Mouse (Mus musculus): ENCODE measurements at regions not wholly inside any gene's neighbourhood (a gene's known extent, or its start where the extent isn't known, plus 50 kb on each side); places are given as distances from the start of the nearest gene placed in this dataset.

DNA sequence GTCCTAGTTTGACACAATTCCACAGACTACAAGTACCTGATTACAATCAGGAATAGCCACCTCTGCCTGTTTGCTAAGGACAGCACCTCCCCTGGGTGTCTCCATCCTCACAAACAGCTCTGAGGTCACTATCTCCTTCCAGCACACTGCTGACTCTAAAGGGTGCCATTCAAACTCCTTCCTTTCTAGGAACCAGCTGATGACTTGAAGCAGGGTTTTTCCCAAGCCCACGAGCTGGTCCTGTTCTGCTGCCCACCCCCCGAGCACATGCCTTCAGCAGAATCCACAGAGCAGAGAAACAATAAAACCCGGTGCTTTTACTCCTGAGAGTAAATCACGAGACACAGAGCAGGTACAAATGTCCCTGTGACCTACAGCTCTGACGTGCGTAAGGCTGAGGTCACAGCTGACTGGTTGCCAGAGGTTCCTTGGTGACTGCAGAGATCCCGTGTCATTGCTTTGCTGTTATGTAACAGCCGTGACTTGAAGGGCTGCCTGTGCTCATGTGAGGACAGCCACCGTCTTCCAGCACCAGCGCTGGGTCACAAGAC lies 90.0 kb upstream of the Irs2 start:
- ATAC-seq (replicated peaks; ENCODE audit: insufficient number of reproducible peaks, low FRiP score, low TSS enrichment, poor library complexity, severe bottlenecking): peak; percentile 71

DNA sequence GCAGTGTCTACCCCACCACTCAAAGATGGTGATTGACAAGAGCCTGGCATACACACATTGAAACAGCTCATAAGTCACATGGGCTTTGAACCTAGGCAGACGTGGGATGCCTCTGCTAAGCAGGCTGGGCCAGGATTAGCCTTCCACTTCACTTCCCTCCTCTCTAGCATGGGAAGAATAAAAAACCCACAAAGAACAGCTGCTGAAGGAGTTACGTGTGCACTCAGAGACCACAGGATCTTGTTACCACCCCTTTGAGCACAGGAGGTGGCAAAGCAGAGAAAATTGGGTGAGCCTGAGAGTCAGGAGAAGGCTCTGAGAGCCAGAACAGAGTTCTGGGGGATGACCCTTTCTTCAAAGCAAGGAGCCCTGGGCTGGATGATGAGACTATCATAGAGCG lies 89.6 kb upstream of the Irs2 start:
- no peak for ATAC-seq (replicated peaks; ENCODE audit: insufficient number of reproducible peaks, low FRiP score, low TSS enrichment, poor library complexity, severe bottlenecking)

DNA sequence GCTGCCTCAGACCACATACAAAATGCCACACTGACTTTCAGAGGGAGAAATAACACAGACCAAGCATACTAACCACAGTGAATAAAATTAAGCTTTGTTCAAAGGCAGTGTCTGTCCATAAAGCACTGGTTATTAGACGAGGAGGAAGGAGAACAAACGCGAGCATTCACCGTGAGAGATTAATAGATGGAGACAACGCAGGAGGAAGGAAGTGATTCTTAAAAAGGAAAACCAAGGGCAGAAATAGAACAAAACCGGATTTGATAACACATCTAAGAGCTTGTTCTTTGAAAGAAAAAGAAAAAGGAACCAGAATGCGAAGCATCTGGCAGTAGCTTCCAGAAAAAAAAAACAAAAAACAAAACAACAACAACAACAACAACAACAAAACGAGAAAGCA lies 86.3 kb upstream of the Irs2 start:
- ATAC-seq (replicated peaks; ENCODE audit: insufficient number of reproducible peaks, low FRiP score, low TSS enrichment, poor library complexity, severe bottlenecking): no peak

DNA sequence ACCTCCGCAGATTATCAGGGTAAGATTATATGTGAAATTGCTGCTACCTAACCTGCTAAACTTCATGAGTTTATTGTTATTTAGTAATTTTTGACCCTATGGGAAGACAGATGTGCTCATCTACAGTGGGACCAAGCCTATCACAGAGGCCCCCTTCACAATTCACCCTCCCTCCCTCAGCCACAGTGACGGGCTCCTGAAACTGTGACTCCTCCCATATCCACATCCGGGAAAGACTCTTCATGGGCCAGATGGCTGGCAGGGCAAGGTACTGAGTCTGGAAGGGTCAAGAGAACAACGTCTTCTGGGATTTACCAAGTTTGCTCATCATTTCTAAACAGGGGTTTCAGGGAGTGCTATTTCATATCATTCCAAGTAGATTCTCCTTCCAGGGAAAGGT lies 84.1 kb upstream of the Irs2 start:
- ATAC-seq (replicated peaks; ENCODE audit: insufficient number of reproducible peaks, low FRiP score, low TSS enrichment, poor library complexity, severe bottlenecking): no peak

DNA sequence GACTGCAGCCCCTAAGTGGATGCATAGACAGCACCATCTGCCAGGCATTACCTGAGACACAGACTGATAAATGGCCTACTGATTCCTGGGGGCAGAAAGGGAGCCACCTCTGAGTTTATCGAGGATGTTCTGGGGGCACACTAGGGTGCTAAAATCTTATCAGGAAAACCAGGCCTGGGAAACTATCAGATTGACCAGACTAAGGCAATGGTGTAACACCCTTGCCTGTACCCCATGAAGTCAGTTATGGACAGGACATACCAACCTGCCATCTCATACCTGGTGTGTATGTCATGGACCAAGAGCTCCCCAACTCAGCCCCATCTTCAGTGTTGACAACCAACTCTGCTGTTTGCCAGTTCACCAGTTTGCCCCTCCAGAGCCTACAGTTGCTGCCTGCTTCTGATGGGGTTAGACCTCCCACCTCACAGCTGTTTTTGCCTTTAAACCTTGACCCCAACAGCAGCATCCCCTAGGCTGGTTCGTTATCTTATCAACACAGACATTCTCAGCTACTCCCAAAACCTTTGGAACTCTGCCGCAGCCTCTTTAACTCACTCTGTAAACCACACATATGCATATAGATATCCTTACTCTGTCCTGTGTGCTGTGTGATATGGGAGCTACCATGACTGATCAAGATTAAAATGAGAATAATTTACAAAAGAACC lies 83.6 kb upstream of the Irs2 start:
- no peak for ATAC-seq (replicated peaks; ENCODE audit: insufficient number of reproducible peaks, low FRiP score, low TSS enrichment, poor library complexity, severe bottlenecking)

DNA sequence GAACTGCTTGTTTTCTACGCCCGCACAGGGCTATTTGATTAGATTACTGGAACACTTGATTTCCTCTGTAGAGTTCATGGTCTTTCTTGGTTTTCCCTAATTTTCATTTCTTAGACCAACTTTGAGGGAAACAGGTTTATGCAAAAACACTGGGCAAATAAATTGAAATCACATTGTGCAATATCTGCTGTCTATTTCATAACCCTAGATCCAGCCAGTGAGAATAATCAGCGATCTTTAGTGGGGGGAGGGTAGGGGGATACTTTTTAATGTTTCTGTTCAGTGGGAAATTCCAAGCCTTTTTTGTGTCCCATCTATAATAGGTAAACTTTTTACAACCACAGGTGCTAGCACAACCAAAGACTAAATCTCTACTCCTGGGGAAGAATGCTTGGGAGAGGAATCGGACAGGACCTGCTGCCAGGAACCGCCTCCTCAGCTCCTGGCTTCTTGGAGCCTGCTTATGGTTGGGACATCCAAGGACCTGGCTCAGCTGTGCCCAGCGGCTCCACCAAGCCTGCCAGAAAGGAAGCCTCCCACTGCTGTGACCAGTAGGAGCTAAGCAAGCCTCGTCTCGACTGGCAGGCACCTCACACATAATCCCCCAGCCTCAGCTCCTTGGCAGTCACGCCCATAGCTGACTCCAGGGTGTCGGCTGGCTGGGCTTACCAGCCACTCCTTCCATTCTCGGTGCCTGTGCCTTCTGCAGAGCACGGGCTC lies 80.8 kb upstream of the Irs2 start:
- ATAC-seq (replicated peaks; ENCODE audit: insufficient number of reproducible peaks, low FRiP score, low TSS enrichment, poor library complexity, severe bottlenecking): no peak

DNA sequence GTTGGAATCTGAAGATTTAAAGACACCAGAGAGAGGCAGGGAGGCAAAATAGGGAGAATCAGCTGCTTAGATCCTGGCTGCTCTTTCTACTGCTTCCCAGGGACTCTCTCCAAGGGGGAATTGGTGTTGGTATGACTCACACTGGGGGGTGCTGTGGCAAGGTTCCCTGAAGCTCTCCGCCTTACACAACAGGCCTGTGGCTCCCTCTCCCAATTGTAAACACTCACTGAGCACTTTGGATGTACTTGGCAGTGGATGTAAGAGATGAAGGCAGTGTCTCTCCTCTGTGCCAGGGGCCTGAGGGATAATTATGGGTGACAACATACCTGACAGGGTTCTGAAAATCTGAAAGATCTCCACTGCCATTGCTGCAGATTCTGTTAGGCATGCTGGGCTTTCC lies 77.0 kb upstream of the Irs2 start:
- ATAC-seq (replicated peaks; ENCODE audit: insufficient number of reproducible peaks, low FRiP score, low TSS enrichment, poor library complexity, severe bottlenecking): no peak

DNA sequence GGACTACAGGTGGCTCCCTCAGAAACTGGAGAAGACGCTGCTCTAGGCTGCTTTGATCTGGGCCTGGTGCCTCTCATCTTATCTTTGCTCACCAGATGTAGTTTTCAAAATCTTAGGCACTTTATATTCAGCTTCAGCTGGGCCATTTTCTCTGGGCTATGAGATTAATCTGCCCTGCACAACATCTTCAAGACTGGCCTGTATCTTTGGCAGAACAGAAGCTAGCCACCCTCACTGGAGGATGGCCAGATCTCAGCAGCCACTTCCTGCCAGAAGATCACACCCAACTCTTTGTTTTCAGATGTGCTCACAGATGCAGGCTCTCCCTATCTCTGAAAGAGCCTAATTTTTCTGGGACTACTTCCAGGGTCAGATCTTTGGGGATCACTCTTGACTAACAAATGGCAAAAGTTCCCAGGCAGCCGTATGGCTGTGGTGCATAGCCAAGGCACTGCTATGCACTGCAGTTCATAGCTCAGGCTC lies 75.8 kb upstream of the Irs2 start:
- ATAC-seq (replicated peaks; ENCODE audit: insufficient number of reproducible peaks, low FRiP score, low TSS enrichment, poor library complexity, severe bottlenecking): no peak

DNA sequence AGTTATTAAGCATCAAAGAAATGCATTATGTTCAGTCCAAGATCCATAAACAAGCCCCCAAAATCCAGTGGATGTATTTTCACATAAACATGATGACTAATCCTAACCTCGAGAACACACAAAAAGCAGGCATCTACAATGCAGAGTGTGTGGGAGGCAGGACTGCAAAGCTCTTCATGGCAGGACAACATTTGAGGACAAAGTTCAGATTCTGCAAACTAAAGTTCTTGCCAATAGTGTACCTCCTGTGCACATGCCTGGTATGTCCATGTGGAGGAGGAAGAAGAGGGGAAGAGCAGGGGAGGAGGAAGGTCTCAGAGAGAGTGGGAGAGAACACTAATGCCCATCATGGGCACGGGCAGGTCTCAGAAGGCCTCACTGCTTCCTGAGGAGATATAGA lies 72.6 kb upstream of the Irs2 start:
- no peak for ATAC-seq (replicated peaks; ENCODE audit: insufficient number of reproducible peaks, low FRiP score, low TSS enrichment, poor library complexity, severe bottlenecking)

DNA sequence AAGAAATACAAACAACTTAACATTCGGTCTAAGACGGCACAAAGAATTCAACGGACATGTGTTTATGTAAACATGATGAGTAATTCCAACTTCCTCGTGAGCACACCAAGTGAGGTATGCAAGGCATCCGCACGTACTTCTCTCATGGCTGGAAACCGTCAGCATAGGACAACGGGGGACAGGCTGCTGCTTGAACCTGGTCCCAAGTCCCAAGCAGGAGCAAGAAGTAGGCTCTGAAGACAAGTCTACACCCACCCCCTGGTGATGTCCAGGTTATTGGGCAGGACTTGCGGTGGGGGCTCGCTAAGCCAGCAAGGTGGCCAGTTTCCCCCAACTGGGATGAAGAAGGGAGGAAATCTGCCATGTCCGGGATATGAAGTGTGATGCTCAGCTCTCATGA lies 71.5 kb upstream of the Irs2 start:
- no peak for ATAC-seq (replicated peaks; ENCODE audit: insufficient number of reproducible peaks, low FRiP score, low TSS enrichment, poor library complexity, severe bottlenecking)

DNA sequence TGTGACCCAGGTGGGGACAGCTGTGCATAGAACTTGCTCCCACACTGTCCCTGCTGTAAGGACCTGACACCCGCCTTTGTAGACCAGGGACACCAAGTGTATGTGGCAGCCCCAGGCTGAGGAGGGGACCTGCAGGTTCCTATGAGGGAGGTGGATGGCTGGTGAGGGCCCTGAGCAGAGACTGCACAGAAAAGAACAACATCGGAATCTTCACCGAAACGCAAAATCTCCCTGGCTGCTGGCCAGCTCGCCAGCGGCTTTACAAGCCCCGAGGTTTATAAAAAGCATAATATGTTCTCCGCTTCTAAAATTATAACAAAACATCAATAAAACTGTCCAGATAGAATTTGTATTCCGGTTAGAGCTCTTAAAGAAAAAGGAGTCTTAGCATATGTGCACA lies 68.9 kb upstream of the Irs2 start:
- ATAC-seq (replicated peaks; ENCODE audit: insufficient number of reproducible peaks, low FRiP score, low TSS enrichment, poor library complexity, severe bottlenecking): no peak

DNA sequence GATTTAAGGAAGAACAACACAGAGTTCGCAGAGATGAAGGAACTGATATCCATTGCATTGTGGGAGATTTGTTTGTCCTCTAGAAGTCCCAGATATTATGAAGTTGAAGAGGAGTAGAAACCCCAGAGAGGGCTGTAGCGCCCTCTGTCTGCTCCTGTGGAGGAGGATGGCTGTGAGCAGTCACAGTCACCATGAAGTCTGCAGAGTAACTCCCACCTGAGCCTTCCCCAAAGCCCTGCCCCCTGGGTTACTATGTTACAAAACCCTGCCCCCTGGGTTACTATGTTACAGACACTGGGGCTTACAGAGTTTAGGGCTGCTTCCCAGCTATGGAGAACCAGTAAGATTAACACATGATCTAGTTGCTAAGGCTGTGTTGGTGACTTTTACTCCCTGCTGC lies 62.9 kb upstream of the Irs2 start:
- ATAC-seq (replicated peaks; ENCODE audit: insufficient number of reproducible peaks, low FRiP score, low TSS enrichment, poor library complexity, severe bottlenecking): no peak

DNA sequence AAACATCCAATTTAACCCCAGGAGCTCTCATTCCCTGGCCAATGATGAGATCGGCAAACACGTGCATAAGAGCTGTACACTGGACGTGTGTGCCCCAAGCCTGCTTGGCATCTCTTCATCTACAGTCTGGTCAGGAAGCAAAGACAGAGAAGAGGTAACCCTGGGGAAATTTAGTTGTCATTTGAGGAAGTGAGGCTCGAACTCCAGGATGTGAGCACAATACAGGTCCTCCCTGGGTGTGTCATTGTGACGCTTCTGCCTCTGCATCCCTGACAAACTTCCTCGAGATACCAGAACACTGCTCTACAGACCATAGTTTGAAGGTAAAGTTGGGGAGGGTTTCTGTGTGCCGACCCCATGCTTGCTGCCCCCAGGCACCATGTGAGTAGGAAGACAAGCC lies 59.2 kb upstream of the Irs2 start:
- no peak for ATAC-seq (replicated peaks; ENCODE audit: insufficient number of reproducible peaks, low FRiP score, low TSS enrichment, poor library complexity, severe bottlenecking)

DNA sequence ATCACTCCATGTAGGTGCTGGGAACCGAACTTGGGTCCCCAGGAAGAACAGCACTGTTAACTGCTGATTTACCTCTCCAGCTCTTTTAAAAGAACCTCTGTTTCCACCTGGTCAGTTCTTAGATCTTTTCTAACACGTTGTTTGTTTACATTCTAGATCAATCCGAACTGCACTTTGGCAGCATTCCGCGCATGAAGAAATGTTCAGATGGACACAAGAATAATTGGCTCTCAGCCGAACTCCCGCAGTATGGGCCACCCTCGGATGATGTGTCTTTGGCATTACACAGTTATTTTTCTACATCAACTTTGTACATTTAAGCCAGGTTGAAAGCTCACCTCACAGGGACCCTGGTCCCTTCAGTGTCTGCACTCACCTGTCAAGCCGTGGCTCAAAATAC lies 57.7 kb upstream of the Irs2 start:
- ATAC-seq (replicated peaks; ENCODE audit: insufficient number of reproducible peaks, low FRiP score, low TSS enrichment, poor library complexity, severe bottlenecking): no peak

DNA sequence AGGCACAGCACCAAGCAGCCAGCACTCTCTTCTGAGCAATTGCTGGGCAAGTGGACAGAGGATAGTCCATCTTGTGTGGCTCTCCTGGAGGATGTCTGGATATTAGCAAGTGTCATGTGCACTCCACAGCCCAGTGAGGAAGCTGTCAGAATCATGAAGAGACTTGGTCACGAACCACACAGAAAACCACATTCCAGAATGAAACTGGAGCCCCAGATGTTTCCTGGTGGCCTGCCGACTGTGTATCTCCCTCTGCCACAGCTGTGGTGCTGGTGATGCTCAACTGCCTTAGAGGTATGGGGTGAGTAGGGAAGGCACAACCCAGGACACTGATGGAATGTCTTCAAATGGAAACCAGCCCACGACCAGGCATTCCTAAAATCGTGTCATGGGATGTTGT lies 57.0 kb upstream of the Irs2 start:
- ATAC-seq (replicated peaks; ENCODE audit: insufficient number of reproducible peaks, low FRiP score, low TSS enrichment, poor library complexity, severe bottlenecking): no peak

DNA sequence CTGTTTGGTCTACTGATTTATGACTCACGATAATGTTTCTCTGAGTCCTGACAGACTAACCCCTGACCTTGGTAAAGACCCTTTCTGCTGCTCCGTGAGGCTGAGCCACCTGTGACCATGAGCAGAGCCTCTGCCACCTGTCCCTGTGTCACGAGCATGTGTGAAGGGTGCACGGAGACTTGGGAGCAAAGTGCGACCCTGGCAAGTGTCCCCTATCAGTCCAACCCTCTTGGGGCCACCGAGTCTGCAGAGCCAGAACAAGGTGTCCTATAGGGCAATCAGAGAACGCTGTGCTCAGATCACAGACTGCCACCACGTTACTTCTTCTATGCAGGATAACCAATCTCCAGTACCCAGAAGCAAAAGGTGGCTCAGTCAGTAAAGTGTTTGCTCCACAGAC lies 54.8 kb upstream of the Irs2 start:
- ATAC-seq (replicated peaks; ENCODE audit: insufficient number of reproducible peaks, low FRiP score, low TSS enrichment, poor library complexity, severe bottlenecking): no peak

DNA sequence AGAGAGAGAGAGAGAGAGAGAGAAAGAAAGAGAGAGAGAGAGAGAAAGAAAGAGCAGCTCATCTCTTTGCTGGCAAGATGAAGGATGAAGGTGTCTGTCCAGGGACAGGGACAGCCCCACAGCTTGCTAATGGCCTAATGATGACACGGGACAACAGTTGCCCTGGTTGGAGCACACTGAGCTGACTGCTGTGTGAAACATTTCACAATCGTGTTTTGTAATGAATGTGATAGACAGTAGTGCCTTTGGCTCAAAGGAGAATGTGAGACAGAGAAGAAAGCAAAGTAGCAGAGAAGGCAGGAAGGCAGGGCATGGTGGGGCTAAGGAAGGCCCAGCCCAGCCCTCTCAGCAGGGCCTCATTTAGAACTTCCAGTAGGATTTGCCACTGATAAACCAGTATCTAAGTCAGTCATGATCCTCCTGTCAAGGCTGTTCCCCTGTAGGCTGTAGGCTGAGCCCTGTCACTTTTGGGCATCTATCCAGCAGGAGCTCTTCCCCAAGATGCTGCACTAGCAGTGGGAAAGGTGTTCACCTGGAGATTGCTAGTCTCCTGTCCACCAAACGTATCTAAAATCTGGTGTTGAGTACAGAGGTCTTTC lies 54.2 kb upstream of the Irs2 start:
- no peak for ATAC-seq (replicated peaks; ENCODE audit: insufficient number of reproducible peaks, low FRiP score, low TSS enrichment, poor library complexity, severe bottlenecking)

DNA sequence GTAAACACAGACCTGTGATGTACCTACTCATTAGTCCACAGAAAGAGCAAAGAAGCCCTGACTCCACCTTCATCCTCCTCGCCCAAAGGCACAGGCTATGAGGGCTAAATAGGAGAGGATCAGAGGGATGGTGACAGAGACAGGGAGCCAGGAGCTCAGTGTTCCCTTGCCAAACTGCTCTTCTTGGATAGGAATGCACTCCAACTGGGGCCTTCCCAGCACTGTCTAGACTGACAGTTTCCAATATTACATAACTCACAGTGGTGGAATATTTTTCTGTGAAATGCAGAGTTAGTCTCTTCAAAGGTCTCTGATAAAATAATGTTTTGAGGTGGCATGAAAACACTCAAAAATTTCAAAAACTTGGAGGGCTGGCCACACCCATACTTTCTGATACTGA lies 53.5 kb upstream of the Irs2 start:
- no peak for ATAC-seq (replicated peaks; ENCODE audit: insufficient number of reproducible peaks, low FRiP score, low TSS enrichment, poor library complexity, severe bottlenecking)

DNA sequence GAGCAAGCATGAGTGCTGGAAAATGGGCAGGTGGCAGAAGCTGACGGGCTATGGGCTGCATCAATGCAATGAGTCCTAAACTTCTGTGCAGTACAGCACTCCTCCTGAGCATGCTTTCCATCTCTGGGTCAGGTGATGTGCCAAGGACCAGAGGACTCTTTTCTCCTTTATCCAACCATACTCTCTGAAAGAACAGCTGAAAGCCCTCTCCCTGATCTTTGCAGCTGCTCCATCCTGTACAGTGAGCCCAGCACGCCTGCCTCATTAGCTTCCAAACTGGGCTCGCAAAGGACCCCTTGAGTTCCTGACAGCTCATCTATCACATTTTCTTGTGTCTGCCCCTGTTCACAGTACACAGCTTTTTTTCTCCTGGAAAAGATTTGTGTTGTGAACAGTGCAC lies 52.3 kb upstream of the Irs2 start:
- ATAC-seq (replicated peaks; ENCODE audit: insufficient number of reproducible peaks, low FRiP score, low TSS enrichment, poor library complexity, severe bottlenecking): no peak

DNA sequence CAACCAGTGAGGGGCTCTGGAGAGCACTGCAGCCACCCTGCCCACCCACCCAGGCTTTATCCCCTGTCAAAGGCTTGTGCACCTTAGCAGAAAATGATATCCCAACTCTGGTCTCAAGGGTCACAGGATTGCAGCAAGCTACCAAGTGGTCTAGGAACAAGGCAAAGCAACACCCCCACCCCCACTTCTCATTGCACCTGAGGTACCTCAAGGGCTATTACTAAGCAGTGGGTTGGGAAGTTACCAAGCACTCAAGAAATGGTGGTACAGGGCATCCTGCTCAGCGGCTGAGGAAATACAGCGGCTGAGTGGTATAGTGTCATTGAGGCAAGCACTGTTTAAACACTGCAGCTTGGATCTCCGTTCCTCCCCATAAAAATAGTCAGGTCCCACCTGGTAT lies 50.1 kb upstream of the Irs2 start:
- ATAC-seq (replicated peaks; ENCODE audit: insufficient number of reproducible peaks, low FRiP score, low TSS enrichment, poor library complexity, severe bottlenecking): no peak

Measured in monocyte, adult 5-6 weeks (primary cell).